Mouse (Mus musculus): ENCODE measurements around the gene Colgalt1.

GRCm38 (mm10) chr8:71658515-71659049 is 47.8 kb downstream of the Colgalt1 start:
- TF ChIP-seq TCF3 (IDR thresholded peaks at IDR 0.05; ENCODE audit: insufficient read length, low read depth) (no peak), TCF12 (IDR thresholded peaks at IDR 0.05; ENCODE audit: insufficient read depth, poor library complexity, severe bottlenecking) (no peak), POLR2A (IDR thresholded peaks at IDR 0.05; ENCODE audit: insufficient read length, low read depth) (no peak), MAX (IDR thresholded peaks at IDR 0.05; ENCODE audit: low read depth) (no peak), MYOG (IDR thresholded peaks at IDR 0.05; ENCODE audit: control insufficient read depth in 1 of 3, insufficient read depth in 1 of 3, insufficient read length in 2 of 3, low read depth in 2 of 3) (no peak), SRF (IDR thresholded peaks at IDR 0.05; ENCODE audit: control insufficient read depth, insufficient read length, low read depth) (no peak), E2F4 (IDR thresholded peaks at IDR 0.05; ENCODE audit: insufficient read depth) (no peak), REST (IDR thresholded peaks at IDR 0.05; ENCODE audit: insufficient read depth, insufficient read length) (no peak), USF1 (IDR thresholded peaks at IDR 0.05; ENCODE audit: low read depth) (no peak)

Data from myocyte (in vitro differentiated cells).